Mouse (Mus musculus): Measurements from ENCODE around the gene Gm4312.
A peak's percentile ranks its signal among the peaks of the same experiment; 100 is the strongest.
"Not testable (repeated sequence)": the region's sequence is repeated elsewhere in the genome, so short reads cannot be mapped to it uniquely, and the experiment has no call there.

The Gm4312 gene

GRCm38 (mm10) chr10:100382460-100382859 lies at the start of gene Gm4312:
Gm4312 (minus strand) TSS chr10:100382560.
- DNase-seq (ENCODE audit: low read depth in 1 of 2, low spot score in 2 of 2): not testable (repeated sequence)

GRCm38 (mm10) chr10:100427592-100427991 lies 45.2 kb upstream of the Gm4312 start:
- DNase-seq (ENCODE audit: low read depth in 1 of 2, low spot score in 2 of 2): no peak

- no peak for DNase-seq (ENCODE audit: low read depth in 1 of 2, low spot score in 2 of 2)
Measured at GRCm38 (mm10) chr10:100415566-100415965, 33.2 kb upstream of the Gm4312 start.

- not testable (repeated sequence) for DNase-seq (ENCODE audit: low read depth in 1 of 2, low spot score in 2 of 2)
Measured at GRCm38 (mm10) chr10:100402301-100402700, 19.9 kb upstream of the Gm4312 start.

- DNase-seq (ENCODE audit: low read depth in 1 of 2, low spot score in 2 of 2): not testable (repeated sequence)
Measured at GRCm38 (mm10) chr10:100361038-100361437, 21.3 kb downstream of the Gm4312 start, which contains the start of gene Gm4307. Gm4307 (plus strand) TSS chr10:100361338.

- DNase-seq (ENCODE audit: low read depth in 1 of 2, low spot score in 2 of 2): peak in 1 of 2 experiments; percentile 1
Measured at GRCm38 (mm10) chr10:100356841-100357240, 25.5 kb downstream of the Gm4312 start.

- not testable (repeated sequence) for DNase-seq (ENCODE audit: low read depth in 1 of 2, low spot score in 2 of 2)
Measured at GRCm38 (mm10) chr10:100350793-100351192, 31.6 kb downstream of the Gm4312 start, which contains the start of gene Gm4305. Gm4305 (plus strand) TSS chr10:100351093.

- not testable (repeated sequence) for DNase-seq (ENCODE audit: low read depth in 1 of 2, low spot score in 2 of 2)
Measured at GRCm38 (mm10) chr10:100345672-100346071, 36.7 kb downstream of the Gm4312 start, which contains the start of gene Gm4303. Gm4303 (plus strand) TSS chr10:100345972.

GRCm38 (mm10) chr10:100340536-100340935 lies 41.8 kb downstream of the Gm4312 start, which contains the start of gene Gm4302:
Gm4302 (plus strand) TSS chr10:100340836.
- DNase-seq (ENCODE audit: low read depth in 1 of 2, low spot score in 2 of 2): not testable (repeated sequence)

GRCm38 (mm10) chr10:100335376-100335775 lies 47.0 kb downstream of the Gm4312 start, which contains the start of gene Gm4301:
Gm4301 (plus strand) TSS chr10:100335676.
- not testable (repeated sequence) for DNase-seq (ENCODE audit: low read depth in 1 of 2, low spot score in 2 of 2)

Data from monocyte, adult 2 months (primary cell).